Mouse (Mus musculus): ENCODE data around the gene Wdr31.

Gene Wdr31

DNA sequence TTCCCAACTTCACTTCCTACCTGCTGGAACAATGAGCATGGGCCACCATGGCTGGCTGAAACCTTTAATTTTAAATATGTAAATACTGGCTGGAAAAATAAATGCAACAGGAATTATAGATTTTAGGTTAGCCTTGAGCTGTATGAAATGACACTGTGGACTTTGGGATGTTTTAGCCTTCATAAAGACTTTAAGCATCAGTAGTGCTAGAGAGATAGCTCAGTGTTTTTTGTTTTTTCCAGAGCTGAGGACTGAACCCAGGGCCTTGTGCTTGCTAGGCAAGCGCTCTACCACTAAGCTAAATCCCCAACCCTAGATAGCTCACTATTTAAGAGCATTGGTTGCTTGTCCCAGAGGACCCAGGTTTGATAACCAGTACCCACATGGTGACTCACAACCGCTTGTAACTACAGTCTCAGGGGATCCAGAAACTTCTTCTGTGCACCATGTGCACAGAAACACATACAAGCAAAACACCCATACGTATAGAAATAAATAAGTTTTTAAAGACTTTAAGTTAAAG lies 33.4 kb downstream of the Wdr31 start:
- DNase-seq = no peak

GRCm38 (mm10) chr4:62435081-62435480 lies 35.6 kb downstream of the Wdr31 start, which contains the start of gene Rnf183:
Rnf183 (minus strand) TSS chr4:62435252.
- DNase-seq = no peak

GRCm38 (mm10) chr4:62433939-62434870 lies 36.5 kb downstream of the Wdr31 start:
- DNase-seq = no peak

DNA sequence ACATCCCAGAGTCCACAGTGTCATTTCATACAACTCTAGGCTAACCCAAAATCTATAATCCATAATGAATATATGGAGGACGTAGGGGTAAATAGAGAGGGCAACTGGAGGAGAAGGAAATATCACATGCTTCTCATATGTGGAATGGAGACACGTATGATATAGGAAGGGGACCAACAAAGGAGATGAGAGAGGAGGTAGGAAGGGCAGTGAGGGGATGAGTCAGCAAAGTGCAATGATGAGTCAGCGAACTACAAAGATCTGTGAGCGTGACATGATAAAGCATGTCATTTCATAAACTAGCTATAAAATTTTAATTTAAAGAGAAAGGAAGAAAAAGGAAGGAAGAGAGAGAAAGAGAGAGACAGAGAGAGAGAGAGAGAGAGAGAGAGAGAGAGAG lies 39.2 kb downstream of the Wdr31 start:
- DNase-seq = no peak

GRCm38 (mm10) chr4:62430678-62431077 lies 40.0 kb downstream of the Wdr31 start:
- DNase-seq = no peak

DNA sequence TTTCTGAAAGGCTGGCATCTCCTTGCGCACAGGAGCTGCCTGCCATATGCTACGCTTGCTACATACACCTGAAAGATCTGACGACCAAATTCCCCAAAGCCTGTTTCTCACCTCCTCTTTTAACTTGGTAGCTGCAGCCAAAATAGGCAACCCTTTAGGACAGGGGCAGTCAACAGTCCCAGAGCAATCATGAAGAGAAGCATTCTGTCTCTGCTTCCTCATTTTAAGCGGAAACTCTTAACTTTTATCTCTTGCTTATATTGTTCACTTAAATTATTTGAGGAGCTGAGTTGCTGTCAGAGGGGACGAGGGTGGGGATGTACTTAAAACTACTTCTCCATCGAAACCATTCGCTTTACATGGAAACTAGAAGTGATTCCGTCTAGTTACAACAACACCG lies 41.1 kb downstream of the Wdr31 start:
- no peak for DNase-seq

GRCm38 (mm10) chr4:62427978-62428758 lies 42.5 kb downstream of the Wdr31 start:
- DNase-seq = no peak

DNA sequence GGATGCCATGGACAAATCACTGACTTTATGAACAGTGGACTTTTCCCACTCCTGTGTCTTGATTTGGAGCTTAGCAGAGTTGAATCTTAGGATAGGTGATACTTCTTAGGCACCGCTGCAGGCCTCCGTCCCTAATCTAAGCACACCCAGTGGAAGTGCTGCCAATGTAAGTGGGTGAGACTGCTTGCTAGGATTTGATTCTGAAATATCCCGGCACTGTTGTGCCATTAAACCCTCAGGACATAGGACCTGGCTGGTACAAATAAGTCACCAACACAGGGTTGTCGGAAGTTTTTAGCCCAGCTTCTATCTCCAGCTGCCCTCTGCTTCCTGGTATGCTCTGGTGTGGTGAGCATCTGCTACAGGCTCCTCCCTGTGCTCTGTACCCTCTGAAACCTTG lies 44.8 kb downstream of the Wdr31 start:
- no peak for DNase-seq

- peak; percentile 81 for DNase-seq
Observed at GRCm38 (mm10) chr4:62419091-62419490, 51.6 kb downstream of the Wdr31 start.

- no peak for DNase-seq
Observed at GRCm38 (mm10) chr4:62418448-62418847, 52.2 kb downstream of the Wdr31 start.

- DNase-seq = no peak
Observed at GRCm38 (mm10) chr4:62411606-62412005, 59.1 kb downstream of the Wdr31 start.

- peak; percentile 43 for DNase-seq
Observed at GRCm38 (mm10) chr4:62410325-62410724, 60.4 kb downstream of the Wdr31 start.

GRCm38 (mm10) chr4:62409615-62410014 lies 61.1 kb downstream of the Wdr31 start:
- no peak for DNase-seq

GRCm38 (mm10) chr4:62408601-62409282 lies 62.0 kb downstream of the Wdr31 start, which contains the start of the genes Cdc26 and Prpf4:
Cdc26 (minus strand) TSS chr4:62408642.
Prpf4 (plus strand) TSS chr4:62408797.
- DNase-seq = peak; percentile 99

DNA sequence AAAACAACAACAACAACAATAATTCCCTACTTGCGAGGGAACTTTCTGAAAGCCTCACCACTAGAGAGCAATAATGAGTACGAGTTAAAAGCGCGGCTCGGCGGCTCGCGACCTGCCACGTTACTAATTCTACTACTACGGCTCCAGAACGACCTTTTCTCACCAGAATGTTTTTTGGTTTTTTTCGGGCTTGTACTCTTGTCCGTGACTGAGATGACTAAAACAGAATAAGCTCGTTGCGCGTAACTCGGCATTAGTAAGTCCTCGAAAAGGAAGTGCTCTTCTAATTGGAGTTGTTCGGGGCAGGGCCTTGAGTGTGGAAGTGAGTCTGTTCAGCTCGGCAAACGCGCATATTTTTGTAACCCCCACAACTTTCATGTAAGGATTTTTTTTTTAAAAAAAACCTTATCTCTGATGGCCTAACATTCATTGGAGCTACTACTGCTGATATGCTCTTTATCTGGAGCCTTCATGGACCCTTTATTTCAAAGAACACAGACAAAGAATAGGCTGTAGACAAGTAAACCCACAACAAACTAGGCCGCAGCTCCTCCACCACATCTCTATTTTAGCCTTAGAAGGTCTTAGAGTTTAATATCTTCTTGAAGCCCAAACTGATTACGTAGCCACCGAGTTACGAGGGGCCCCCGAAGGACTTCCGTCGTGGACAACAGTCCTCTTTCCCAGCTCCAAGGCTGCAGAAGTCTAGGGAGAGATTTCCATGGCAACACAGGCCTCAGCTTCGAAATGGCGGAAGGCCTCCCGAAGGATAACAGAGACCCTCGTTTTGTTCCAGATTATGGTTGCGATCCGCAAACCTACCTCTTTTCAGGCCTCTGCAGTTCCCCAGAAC lies 62.7 kb downstream of the Wdr31 start:
- DNase-seq = peak; percentile 72

DNA sequence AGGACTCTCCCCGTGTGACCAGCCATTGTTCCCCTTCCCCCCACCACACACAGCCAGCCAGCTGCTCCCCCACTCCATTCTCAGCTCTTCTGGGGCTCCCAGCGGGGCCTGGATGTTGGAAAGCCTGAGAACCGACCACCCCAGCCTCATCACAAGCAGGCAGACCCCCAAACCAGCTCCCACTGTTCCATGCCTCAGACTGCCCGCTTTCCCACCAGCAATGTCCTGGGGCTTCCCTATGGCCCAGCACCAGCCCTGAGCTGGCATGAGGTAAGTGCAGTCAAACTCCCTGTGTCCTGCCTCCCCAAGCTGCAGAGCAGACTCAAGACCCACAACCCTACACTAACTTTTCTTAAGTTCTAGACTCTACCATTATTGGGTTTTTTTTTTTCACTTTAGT lies 64.6 kb downstream of the Wdr31 start:
- DNase-seq = no peak

DNA sequence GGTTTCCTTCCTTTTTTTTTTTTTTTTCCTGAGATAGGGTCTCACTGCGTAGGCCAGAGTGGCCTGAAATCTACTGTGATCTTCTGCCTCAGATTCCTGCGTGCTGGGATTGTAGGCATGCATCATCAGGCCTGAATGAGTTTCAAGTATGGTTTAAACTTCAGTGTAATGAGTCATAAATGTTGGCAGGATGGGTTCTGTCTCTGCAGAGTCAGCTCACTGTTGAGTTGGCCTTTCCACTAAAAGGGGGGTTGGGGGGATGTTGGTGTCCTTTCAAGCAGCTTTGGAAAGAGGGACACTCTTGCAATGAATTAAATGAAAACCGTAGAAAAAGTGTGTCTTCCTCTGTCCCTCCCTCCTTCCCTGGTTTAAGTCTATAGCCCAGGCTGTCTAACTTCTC lies 71.7 kb downstream of the Wdr31 start:
- no peak for DNase-seq

Data from cerebellum, adult 9-10 months (tissue).